Mouse (Mus musculus): ENCODE measurements around the gene Eftud2.
A peak's percentile ranks its signal among the peaks of the same experiment; 100 is the strongest.

Gene Eftud2

DNA sequence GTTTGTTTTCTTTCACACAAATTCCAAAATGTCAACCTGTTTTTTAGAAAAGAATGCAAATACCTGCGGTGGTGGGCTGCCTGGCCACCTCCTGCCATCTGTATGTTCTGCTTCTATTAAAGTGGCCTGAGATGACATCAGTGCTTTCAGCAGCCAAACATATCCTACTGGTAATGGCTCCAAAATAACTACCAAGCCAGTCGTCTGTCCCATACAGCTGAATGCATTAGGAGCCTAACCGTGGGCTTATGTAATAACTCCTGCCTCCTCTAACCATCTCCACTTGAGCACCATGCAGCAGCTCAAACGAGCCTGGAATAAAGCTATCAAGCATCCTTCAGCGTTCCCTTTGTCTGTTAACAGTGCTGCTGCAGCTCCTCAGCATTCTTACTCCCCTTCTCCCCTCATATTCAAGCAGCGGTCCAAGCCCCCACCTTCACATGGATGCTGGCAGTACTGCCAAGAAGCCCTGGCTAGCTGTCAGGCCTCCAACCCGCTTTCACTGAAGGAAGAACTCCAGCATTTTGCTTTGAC lies 5.9 kb downstream of the Eftud2 start:
- no peak for DNase-seq

DNA sequence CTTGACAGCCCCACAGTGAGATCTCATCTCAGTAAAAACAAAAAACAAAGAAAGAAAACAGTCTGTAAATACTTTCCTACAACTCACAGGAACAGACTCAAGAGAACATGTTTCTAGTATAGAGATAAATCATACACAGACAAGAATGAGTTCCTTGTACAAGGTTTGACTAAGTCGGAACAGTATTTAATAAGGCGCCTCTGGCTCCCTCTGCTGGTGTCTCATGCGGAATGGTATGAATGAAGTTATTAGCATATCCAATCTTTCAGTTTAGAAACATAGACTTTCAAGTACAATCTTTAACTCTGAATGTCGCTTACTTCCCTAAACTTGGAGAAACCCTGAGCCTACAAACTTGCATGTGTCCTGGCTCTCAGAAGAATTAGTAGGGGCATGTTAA lies 16.5 kb downstream of the Eftud2 start:
- DNase-seq, result peak; percentile 83

DNA sequence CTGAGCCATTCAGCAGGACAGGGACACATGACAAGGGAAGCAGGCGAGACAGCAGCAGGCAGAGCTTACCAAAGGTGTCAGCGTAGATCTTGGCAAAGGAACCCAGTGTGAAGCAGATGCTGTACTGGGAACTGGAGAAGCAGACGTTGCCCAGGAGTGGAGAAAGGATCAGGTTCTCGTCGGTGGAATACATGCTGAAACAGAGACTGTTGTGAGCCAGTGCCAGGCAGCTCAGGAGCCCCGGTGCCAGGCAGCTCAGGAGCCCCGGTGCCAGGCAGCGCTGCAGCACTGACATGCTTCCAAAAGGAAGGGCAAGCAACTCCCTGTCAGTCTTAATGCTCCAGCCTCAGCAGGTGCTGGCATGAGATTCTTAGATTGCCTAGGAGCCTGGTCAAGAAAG lies 20.9 kb downstream of the Eftud2 start:
- DNase-seq, result no peak

DNA sequence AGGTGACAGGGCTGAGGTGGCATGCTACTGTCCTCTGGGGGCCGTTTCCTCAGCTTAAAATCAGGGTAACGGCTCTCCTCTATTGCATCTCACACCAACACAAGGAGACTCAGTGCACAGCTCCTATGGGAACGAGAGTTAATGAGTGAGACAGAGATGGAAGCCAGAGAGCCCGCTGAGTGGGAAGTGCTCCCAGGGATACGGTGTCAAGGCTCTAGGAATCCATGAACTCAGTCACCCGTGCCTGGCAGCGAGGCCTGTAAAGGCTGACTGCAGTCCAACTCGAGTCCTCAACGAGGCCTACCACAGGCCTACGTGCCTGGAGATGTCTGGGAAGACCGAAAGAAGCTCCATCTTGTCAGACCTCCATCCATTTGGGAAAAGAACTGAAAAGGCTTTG lies 21.8 kb downstream of the Eftud2 start:
- no peak for DNase-seq

DNA sequence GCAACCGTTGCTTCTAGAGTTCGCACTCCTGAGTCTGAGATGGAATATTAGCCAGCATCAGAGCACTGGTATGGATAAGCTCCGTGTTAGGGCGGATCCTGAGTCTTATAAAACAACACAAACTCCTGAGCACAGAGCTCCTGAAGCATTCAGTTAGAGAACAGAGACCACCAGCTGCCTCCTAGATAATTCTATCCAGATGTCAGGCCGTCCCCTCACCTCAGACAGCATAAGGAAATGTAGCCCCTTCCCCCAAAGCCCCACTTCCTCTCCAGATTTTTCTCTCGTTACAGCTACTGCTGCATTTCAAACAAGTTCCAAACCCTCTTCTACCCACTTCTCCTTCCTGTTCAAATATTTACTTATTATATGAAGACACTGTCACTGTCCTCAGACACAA lies 24.8 kb downstream of the Eftud2 start:
- no peak for DNase-seq

DNA sequence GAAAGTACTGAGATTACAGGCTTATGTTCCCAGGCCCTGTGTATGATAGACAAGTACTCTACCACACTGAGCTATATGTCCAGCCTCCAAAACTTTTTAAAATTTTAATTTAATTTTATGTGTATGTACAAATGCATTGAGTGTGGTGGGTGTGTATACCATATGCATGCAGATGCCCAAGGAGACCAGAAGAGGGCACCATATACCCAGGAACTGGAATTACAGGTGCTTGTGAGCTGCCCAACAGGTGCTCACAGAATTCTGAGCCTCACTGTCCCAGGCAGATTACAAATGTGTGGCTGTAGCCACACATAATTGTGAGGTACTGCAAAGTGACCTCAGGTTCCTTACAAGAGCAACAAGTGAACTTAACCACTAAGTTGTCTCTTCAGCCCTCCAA lies 27.0 kb downstream of the Eftud2 start:
- no peak for DNase-seq

DNA sequence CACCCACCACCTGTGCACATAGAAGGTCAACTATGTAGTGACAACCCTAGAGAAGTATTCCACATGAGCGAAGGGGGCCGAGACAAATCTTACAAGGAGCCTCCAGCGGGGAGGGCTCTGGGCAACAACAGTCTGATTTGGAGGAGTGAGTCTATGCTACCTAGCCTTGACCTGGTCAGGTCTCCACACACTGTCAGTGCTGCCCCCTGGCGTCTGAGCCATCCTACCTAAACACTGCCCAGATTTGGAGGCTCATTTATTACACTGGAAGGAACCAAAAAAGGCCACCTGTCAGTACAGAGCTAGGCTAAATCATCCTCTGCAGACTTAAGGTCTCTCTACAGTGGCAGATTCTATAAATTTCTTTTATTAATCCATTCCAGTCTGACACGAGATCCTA lies 28.9 kb downstream of the Eftud2 start:
- DNase-seq, result peak; percentile 61

DNA sequence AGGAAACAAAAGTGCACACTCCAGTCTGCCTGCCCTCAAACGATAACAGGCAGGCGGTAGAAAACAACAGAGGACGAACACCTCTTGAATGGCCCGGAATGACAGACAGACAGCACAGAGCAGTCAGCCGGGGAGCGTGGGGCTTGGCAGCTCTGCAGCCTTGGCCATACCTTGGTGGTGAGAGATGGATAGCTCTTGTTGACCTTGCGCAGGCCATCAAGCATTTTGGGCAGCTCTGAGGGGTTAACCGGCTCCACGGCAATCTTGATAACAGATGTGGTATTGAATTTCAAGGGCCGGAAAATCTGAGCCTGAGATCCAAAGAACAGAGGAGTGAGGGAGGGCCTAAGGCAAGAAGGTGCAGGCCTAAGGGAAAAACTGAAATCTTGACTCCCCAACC lies 34.9 kb downstream of the Eftud2 start:
- no peak for DNase-seq

DNA sequence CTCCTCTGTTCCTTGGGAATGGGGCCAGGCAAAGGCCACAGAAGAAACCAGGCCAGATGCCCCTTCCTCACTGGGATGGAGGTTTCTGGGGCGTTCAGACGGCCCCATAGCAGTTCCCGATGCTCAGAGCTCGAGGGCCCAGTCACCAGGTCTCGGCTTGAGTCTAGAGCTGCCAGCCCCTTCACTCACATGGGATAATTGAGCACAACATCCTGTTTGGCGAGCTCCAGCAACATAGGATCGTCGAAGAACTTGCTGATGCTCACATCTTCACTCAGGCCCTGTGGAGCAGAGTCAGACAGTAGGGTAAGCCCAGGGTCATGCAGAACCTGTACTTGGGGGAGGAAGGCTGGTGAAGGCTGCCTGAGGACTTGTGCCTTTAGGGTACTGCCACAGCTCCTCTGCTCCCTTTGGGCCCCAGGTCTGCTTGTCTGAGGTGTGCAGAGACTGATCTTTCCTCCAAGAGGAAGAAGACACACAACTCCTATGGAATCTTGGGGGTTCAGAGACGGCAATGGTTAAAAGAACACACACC lies 42.1 kb downstream of the Eftud2 start:
- no peak for DNase-seq

DNA sequence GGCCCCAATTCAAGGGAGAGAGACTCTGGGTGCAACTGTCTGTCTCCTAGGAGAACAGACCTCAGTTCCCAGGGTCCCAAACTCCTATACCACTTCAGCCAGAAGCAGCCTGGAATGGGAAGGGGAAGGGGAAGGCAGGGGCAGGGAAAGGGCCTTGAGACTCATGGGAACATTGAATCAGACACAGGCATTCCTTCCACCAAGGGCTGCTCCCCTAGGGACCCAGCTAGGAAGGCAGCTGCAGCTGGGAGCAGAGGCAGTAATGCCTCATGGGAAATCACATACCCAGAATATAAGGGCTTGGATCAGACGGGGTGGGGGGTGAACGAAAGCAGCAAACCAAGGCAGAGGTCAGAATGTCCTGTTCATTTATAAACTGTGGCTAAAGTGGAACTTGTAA lies 42.7 kb downstream of the Eftud2 start:
- DNase-seq, result no peak

DNA sequence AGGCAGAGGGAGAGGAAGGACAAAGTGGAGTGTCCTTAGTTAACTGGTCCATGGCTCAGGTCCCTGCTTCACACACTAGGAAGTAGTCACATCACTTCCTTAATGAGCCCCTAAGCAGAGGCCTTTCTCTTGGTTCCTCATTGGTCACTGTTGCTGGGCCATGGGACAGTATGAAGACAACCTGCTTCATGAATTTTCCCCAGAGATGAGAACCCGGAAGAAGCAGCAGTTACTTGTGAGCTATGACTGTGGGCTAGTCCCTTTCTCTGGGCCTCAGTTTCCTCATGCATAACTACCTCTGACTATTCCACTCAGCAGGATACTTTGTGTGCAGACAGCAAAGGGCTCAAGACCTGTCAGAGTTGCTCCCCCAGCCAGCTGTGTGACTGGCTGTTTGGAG lies 43.4 kb downstream of the Eftud2 start:
- DNase-seq, result no peak

DNA sequence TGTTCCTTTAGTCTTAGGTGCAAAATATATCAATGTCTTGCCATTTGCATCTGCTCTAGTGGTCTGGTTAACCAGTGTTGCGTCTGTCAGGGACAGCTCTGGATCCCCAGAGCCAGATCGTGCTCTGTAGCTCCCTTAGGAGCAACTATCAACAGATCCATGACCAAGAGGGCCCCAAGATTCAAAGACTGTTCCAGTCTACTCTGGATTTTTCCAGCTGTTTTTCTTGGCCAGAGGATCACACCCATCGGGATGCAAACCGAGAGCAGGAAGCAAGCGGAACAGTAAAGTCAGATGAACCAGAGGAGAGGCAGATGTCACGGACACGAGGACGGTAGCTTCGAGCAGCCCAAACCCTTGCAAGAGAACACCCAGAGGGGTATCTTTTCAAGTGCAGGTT lies 44.6 kb downstream of the Eftud2 start:
- no peak for DNase-seq

DNA sequence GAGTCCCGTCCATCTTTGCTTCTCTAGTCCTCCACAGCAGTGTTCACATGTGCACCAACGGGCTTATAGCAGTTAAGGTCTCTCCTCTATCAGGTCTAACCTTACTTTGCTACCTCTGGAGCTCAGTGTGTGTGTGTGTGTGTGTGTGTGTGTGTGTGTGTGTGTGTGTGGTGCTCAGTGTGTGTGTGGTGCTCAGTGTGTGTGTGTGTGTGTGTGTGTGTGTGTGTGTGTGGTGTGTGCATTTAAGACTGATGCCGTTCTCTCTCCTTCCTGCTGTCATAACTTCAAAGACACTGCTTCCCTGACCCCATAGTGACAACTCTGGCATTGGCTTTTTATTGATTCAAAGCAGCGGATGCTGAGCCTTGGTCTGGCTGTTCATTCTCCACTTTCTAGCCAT lies 45.2 kb downstream of the Eftud2 start, which contains the start of gene Higd1b:
Gene Higd1b, plus strand, starts transcription at position 301 of the 400 bp plus-strand sequence.
- DNase-seq, result no peak

DNA sequence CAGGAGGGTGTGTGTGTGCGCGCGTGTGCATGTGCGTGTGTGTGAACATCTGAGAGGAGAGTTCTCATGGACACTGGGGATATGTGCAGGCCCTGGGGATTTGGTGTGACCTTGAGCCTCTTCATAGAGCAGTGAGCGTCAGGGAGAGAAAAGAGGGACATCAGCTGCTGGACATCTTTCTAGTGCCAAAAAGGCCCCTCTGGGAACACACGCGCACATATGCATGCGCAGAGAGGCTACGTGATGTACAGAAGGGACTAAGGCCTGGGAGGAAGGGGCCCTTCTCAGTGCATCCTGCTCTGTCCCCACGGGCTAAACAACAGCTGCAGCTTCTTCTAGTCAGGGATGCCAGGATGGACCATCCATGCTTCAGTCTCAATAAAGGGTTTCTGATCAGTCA lies 46.6 kb downstream of the Eftud2 start:
- DNase-seq, result no peak

DNA sequence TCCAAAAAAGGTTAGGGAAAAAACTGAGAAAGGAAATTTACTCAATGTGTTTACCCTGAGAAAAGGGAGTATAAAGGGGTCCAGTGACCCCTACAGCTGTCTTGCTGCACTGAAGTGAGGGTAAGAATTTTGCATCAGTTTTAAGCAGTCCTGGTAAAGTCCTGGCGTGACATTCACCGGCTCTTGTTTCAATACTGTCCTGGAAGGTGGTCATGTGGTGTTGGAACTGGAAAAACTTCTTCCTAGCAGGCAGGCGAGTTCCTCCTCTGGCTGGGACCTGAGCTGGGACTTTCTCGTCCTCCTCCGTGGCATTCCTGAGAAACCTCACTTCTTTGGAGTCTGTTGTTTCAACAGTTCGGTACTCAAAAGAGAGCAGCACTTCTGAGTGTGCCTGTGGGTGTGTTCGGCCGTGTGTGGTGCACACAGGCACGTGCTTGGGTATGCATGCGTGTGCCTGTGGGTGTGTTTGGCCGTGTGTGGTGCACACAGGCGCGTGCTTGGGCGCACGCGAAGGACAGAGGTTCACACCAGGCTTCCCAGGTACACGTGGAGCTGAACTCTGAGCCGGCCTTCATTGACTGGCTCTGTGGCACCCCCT lies 48.0 kb downstream of the Eftud2 start:
- no peak for DNase-seq

DNA sequence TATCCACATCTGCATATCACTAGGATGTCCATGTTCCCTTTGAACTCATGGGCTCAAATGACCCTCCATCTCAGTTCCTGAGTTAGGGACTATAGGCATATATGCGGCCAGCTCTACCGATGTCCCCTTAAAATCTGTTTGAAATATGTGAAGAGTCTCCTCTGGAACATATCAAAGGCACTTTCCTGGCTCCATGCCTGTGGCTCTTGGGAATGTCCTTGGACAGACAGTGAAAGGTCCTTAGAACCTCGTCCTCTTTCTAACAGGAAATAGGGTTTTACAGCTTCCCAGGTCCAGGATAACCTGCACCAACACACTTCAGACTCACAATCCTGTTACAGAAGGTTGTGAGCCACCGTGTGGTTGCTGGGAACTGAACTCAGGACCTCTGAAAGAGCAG lies 50.5 kb downstream of the Eftud2 start:
- no peak for DNase-seq

DNA sequence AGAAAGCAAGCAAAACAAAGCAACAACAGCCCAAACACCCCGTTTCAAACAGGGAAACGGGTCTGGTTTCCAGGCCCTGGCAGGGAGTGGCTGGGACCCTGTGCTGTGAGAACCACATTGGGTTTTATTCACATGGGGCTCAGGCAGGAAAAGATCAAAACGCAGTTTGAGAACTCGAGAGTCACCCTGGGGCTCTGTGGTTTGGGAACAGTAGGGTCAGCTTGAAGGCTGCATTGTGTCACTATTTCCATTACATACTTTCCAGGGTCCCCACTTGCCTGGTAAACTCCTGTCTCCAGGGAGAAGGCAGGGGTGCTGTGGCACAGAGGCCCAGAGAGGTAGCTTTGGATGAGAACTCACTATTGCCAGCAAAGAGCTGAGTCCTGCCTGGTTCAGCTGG lies 53.7 kb downstream of the Eftud2 start:
- DNase-seq, result no peak

DNA sequence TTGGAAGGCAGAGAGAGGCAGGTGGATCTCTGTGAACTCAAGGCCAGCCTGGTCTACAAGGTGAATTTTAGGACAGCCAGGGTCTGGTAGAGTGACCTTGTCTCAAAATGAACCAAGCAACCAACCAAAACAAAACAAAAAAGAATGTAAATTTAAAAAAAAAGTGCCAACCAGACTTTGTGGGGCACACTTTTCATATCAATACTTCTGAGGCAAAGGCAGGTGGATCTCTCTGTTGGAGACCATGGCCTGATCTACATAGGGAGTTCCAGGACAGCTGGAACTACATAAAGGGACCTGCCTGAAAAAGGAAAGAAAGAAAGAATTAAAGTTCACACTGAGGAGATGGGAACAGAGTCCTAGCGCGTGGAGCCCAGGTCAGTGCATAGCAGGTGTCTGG lies 54.3 kb downstream of the Eftud2 start:
- DNase-seq, result no peak

DNA sequence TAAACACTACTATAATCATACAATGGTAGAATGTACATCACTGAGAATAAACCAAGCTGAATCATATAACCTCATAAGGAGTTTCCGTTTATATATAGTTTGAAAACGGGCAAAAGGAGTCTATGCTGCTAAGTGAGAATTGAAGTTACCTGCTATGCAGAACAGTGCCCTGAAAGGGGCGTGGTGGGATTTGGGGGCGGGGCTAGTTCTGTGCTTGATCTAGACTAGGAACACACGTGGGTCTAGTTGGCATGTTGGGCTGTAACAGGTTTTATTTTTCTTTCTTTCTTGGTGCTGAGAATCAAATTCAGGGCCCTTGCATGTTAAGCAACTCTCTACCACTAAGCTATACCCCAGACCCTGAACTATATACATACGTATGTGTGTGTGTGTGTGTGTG lies 59.6 kb downstream of the Eftud2 start:
- DNase-seq, result no peak

DNA sequence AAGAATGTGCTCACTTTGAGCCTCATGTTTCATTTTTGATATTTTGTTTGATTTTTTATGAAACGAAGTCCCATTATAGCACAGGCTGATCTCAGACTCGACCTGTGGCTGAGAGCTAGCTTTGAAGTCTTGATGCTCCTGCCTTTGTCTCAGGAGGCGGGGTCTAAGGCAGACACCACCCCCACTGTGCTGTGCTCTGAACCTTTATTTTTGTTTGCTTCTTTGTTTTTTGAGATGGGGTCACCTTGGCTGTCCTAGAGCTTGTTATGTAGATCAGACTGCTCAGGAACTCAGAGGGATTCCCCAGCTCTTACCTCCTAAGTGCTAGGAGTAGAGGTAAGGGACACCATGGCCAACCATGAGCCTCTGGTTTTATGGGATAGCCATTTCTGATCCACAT lies 60.4 kb downstream of the Eftud2 start:
- no peak for DNase-seq

DNA sequence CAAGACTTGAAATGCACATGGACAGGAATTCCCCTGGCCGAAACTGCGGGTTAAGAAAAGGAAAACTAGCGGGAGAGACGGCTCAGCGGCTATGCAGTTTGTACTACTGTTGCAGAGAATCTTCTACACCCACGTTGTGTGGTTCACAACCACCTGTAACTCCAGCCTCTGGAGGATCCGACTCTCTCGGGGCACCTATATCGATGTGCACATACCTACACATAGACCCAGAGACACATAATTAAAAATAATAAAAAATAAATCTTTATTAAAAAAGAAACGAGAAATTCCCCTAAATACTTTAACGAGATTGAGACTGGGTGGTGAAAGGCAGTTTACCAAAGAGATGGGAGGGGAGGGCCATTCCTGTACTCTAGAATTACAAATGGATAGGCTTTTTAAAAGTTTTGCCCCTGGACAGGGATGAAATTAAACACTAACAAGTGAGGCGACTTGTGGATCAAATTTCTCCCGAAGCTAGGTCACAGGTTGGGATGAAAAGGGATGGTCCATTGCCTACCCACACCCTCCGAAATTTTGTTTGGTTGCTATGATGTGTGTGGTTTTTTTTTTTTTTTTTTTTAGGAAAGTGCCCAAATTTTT lies 60.9 kb downstream of the Eftud2 start:
- DNase-seq, result no peak

DNA sequence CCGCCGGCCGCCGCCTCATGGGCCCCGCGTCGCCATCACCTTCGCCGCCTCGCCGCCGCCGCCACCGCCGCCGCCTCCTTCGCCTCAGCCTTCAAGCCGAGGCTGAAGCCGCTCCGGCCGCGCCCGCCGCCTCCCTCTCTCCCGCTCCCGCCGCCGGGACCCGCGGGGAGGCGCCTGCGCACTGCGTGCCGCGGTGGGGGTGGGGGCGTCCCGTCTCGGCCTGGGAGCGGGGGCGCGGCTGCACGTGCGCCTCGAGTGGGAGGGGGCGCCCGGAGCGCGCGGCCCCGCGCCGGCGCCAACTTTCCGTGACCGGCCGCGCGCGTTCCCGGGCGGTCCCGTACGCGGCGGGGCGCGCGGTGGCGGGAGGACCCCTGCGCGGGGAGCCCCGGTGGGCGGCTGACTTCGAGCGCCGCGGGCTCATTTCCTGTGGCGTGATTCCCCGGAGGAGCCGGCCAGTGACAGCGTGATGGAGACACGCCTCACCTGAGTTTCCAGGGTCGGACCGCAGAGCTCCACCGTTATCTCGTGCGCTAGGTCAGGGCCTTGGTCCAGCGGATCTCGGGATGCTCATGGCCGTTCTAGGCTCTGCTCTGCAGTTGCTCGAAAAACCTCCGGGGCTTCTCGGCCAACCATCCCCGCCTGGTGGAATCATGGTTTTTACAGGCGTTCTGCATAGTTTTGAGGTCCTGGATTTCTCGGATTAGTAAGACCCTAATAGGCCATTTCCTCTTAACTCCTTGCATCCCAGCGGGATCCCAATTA lies 61.6 kb downstream of the Eftud2 start, which contains the start of gene Gjc1:
Gene Gjc1, minus strand, starts transcription at position 680 of the 762 bp plus-strand sequence.
- DNase-seq, result peak; percentile 81

DNA sequence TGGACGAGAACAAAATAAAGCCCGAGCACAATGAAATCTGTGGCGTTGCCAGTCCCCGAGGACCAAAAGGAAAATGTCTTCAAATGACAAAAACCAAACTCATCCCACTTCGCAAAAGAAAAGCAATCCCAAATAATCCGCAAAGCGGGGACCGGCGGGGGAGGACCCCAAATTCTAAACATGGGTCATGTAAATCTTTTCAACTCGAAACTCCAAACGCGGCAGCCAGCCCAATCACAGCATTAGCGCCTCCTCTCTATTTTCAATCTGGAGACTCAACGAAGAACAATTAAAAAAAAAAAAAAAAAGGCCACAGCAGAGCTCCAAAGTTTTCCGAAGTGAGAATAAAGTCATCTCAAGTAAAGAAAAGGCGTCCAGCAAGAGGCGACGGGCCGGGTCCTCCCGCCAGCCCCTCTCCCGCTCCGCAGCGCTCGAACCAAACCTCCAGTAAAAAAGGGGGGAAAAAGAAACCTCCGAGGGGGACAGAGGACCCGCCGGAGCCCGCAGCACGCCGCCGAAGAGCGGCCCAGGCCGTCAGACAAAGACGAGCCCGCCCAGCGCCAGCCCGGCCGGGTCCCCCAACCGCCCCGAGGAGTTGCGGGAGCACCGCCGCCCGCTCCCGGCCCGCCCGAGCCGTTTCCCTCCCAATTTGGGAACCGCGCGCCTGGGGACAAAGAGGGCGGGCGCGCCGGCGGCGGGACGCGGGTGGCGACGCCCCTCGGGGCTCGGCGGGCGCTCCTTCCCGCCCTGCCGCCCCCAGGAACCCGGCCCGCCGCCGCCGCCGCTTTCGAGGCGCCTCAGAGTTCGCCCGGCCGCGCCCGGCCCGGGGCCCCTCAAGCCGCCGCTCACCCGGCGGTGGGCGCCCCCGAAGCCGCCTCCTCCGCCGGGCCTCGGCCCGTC lies 62.4 kb downstream of the Eftud2 start:
- peak; percentile 40 for DNase-seq
